Mouse (Mus musculus): ENCODE measurements around the gene Ankfn1.

Gene Ankfn1

GRCm38 (mm10) chr11:89370373-89370772 is 407.1 kb downstream of the Ankfn1 start:
- in situ Hi-C loops (cut with MboI, MseI), result no loop called here

- in situ Hi-C loops (cut with MboI, MseI), result no loop called here
Observed at GRCm38 (mm10) chr11:89363981-89364380, 413.5 kb downstream of the Ankfn1 start.

GRCm38 (mm10) chr11:89360895-89361294 is 416.6 kb downstream of the Ankfn1 start:
- in situ Hi-C loops (cut with MboI, MseI), result no loop called here

GRCm38 (mm10) chr11:89358546-89358945 is 418.9 kb downstream of the Ankfn1 start:
- in situ Hi-C loops (cut with MboI, MseI), result no loop called here

DNA sequence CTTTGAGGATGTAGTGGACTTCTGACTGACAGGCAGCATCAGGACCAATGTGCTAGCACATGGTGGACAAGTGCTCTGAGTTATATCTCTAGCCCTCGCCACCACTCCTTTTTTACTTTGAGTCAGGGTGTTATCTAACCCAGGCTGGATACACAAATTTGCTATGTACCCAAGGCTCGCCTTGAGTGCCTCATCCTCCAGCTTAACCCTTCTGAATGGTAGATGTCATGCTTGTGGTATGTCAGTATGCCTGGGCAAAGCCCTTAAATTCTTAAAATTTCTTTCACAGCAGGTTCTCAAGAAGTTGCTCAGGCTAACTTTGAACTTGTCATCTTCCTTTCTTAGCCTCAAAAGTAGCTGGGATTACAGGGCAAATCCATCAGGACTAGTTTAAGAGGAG is 421.0 kb downstream of the Ankfn1 start:
- in situ Hi-C loops (cut with MboI, MseI), result no loop called here

- in situ Hi-C loops (cut with MboI, MseI), result no loop called here
Observed at GRCm38 (mm10) chr11:89356018-89356417, 421.4 kb downstream of the Ankfn1 start.

DNA sequence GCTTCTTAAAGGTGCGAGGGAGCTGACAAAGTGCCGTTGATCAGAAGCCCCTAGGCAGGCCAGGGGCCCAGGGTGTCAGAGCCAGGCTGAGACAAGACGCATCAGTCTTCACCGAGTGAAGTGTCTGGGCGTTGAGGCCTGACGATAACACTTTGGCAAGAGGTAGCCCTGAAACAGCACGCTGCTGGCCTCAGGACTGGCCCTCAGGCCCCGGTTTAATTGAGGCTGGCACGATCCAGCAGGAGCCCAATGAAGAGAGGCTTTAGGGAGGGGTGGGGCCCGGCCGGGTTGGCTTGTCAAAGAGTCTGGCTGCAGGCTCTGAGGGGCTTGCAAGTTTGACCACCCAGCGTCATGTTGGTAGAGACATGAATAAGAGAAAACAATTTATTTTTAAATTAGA is 437.2 kb downstream of the Ankfn1 start:
- in situ Hi-C loops (cut with MboI, MseI), result no loop called here
